Comparison of ENCODE assay signal across 8 mouse cellular contexts in genomic region chr12:12810159-12810885, GRCm38 (mm10).
DNase-seq lines count a peak whose midpoint lies in the region; ATAC-seq lines count a peak whose summit lies in the region.

No protein-coding gene starts in this region.

- peak overlapping the region; percentile 12; the same call in 1 of the 2 replicates for H3K4me2 ChIP-seq in hindbrain, embryonic 11.5 days (replicated peaks; ENCODE audit: low read depth, low read length)
- peak overlapping the region; percentile 32 for H3K4me2 ChIP-seq in liver, embryonic 16.5 days (ENCODE audit: low read depth, low read length)

- peak overlapping the region; percentile 24 for H3K9ac ChIP-seq in hindbrain, embryonic 11.5 days (ENCODE audit: low read depth, low read length)
- no peak overlapping the region for H3K9ac ChIP-seq in liver, embryonic 16.5 days (ENCODE audit: low read depth, low read length)

- H3K4me3 ChIP-seq in hindbrain, embryonic 11.5 days (ENCODE audit: low read depth, low read length) = no peak overlapping the region
- H3K4me3 ChIP-seq in liver, embryonic 16.5 days (ENCODE audit: low read depth, low read length) = no peak overlapping the region; the same call in 1 of the 2 replicates

- under 1% methylated on average over 16 of the region's 16 CpGs for WGBS in hindbrain, embryonic 11.5 days
- 15% methylated on average over 16 of the region's 16 CpGs for WGBS in liver, embryonic 16.5 days (ENCODE audit: insufficient replicate concordance)

- ATAC-seq in hindbrain, embryonic 11.5 days (ENCODE audit: low FRiP score) = peak; percentile 55
- ATAC-seq in liver, embryonic 16.5 days (ENCODE audit: low read depth) = peak; percentile 65

- H3K27me3 ChIP-seq in hindbrain, embryonic 11.5 days (ENCODE audit: control insufficient read depth, insufficient read depth, low read length) = no peaks in the 10 kb centered on the region
- H3K27me3 ChIP-seq in liver, embryonic 16.5 days (ENCODE audit: control insufficient read depth, insufficient read depth, low read depth, low read length) = no peaks in the 10 kb centered on the region

- H3K27ac ChIP-seq in hindbrain, embryonic 11.5 days (ENCODE audit: low read depth, low read length) = peak overlapping the region; percentile 70
- H3K27ac ChIP-seq in liver, embryonic 16.5 days (ENCODE audit: low read length) = no peak overlapping the region

- peaks cover 13% of the 10 kb centered on the region for H3K4me1 ChIP-seq in hindbrain, embryonic 11.5 days (replicated peaks; ENCODE audit: control insufficient read depth, insufficient read depth, low read length)
- H3K4me1 ChIP-seq in liver, embryonic 16.5 days (ENCODE audit: control insufficient read depth, low read depth, low read length) = peaks cover 5% of the 10 kb centered on the region; the same call in 1 of the 2 replicates

- H3K36me3 ChIP-seq in hindbrain, embryonic 11.5 days (ENCODE audit: control insufficient read depth, insufficient read depth, low read length) = no peaks in the 10 kb centered on the region
- H3K36me3 ChIP-seq in liver, embryonic 16.5 days (ENCODE audit: control insufficient read depth, insufficient read depth) = no peaks in the 10 kb centered on the region

- DNase-seq in spleen, adult 18-20 months = peak; percentile 4 to 10
- DNase-seq in spleen, adult 12 weeks (ENCODE audit: low spot score) = no peak
- peak; percentile 62 for DNase-seq in gastrocnemius, adult 18-20 months (ENCODE audit: low spot score)
- DNase-seq in hindbrain, embryonic 11.5 days (ENCODE audit: low spot score) = peak; percentile 72
- peak; percentile 68 for DNase-seq in layer of hippocampus, adult 8-10 months (ENCODE audit: low spot score in 2 of 2)
- DNase-seq in ovary, adult 18-20 months (ENCODE audit: low spot score) = peak; percentile 93
- no peak for DNase-seq in natural killer cell, adult 2 months (ENCODE audit: low spot score in 2 of 2)

- no peaks in the 10 kb centered on the region for H3K9me3 ChIP-seq in hindbrain, embryonic 11.5 days (ENCODE audit: control insufficient read depth, low read length)
- no peaks in the 10 kb centered on the region for H3K9me3 ChIP-seq in liver, embryonic 16.5 days (replicated peaks; ENCODE audit: control insufficient read depth, low read length)

Comparison
In these comparisons a context has a peak if more than half of its experiments do, and no peak if none do; other contexts are left out.
1. DNase-seq: peak in spleen, adult 18-20 months (2 of 2), gastrocnemius, adult 18-20 months (single experiment), hindbrain, embryonic 11.5 days (single experiment), layer of hippocampus, adult 8-10 months (2 of 2) and ovary, adult 18-20 months (single experiment); none in spleen, adult 12 weeks (single experiment) and natural killer cell, adult 2 months (0 of 2).